Mouse (Mus musculus) midbrain, embryonic 12.5 days (tissue): ENCODE measurements around the gene Slc10a7. TPM values are rescaled to one million over a fixed set of nuclear protein-coding genes. Genes with fewer than 3 reads are reported as not detected.

Experiments
- ATAC-seq: fragments of 200-750 bp; cut with Nextera tagmentation; 2 replicates; pipeline ENCODE4 v1.8.0; 2017; ENCODE audit warnings: low read depth, moderate TSS enrichment, moderate library complexity; ENCODE audit not compliant: low FRiP score
- H3K27ac ChIP-seq: fragments of 300-500 bp; sonication (generic); replicated peaks from 2 replicates; pipeline ENCODE4 v1.5.1; 2016; ENCODE audit warnings: mild to moderate bottlenecking
- H3K27me3 ChIP-seq: fragments of 300-500 bp; sonication (generic); 2 replicates; pipeline ENCODE4 v1.6.1; 2016; ENCODE audit warnings: mild to moderate bottlenecking
- H3K36me3 ChIP-seq: fragments of 300-500 bp; sonication (generic); 2 replicates; pipeline ENCODE4 v1.6.1; 2016
- H3K4me1 ChIP-seq: fragments of 300-500 bp; sonication (generic); 2 replicates; pipeline ENCODE4 v1.6.1; 2016
- H3K4me2 ChIP-seq: fragments of 300-500 bp; sonication (generic); replicated peaks from 2 replicates; pipeline ENCODE4 v1.6.1; 2016; ENCODE audit warnings: mild to moderate bottlenecking, moderate library complexity
- H3K4me3 ChIP-seq: fragments of 300-500 bp; sonication (generic); 2 replicates; pipeline ENCODE4 v1.5.1; 2016; ENCODE audit warnings: mild to moderate bottlenecking
- H3K9ac ChIP-seq: fragments of 300-500 bp; sonication (generic); replicated peaks from 2 replicates; pipeline ENCODE4 v1.6.1; 2016; ENCODE audit warnings: mild to moderate bottlenecking, moderate library complexity
- H3K9me3 ChIP-seq: fragments of 300-500 bp; sonication (generic); 2 replicates; pipeline ENCODE4 v1.6.1; 2016; ENCODE audit warnings: mild to moderate bottlenecking
- WGBS: fragments of 180-500 bp; shearing (Covaris S2); methylation state at CpG from one replicate; pipeline ENCODE4 v1.1.7; 2016; 5-methylcytosine and 5-hydroxymethylcytosine counted together
- polyA plus RNA-seq: library from polyadenylated mRNA; unstranded; fragments of >200 nt; fragmentation: Nextera tagmentation; extraction: Ambion mirVana; gene quantifications from 2 replicates; pipeline ENCODE4 v1.2.1, GENCODE M21; 2016

Slc10a7 gene
- polyA plus RNA-seq, 1 experiment from 2014 or later: 15.9 TPM

GRCm38 (mm10) chr8:78651670-78652069 is 142.5 kb downstream of the Slc10a7 start:
- no peaks in the 10 kb centered on the region for H3K36me3 ChIP-seq
- WGBS: 88% methylated on average over 3 of the region's 3 CpGs

GRCm38 (mm10) chr8:78655351-78656045 is 146.4 kb downstream of the Slc10a7 start:
- no peak for ATAC-seq
- no peaks in the 10 kb centered on the region for H3K27me3 ChIP-seq
- no peaks in the 10 kb centered on the region for H3K36me3 ChIP-seq
- H3K9me3 ChIP-seq: no peaks in the 10 kb centered on the region
- H3K4me3 ChIP-seq: no peak overlapping the region
- WGBS: 17% methylated on average over 1 of the region's 1 CpGs
- no peak overlapping the region for H3K9ac ChIP-seq
- H3K4me1 ChIP-seq: no peaks in the 10 kb centered on the region
- no peak overlapping the region for H3K4me2 ChIP-seq
- no peak overlapping the region for H3K27ac ChIP-seq

More at GRCm38 (mm10) chr8:78651670-78652069, 142.5 kb downstream of the Slc10a7 start:
- Histone ChIP-seq H3K4me1 (no peaks in the 10 kb centered on the region), H3K4me3 (no peak overlapping the region), H3K9me3 (no peaks in the 10 kb centered on the region), H3K4me2 (no peak overlapping the region), H3K27ac (no peak overlapping the region), H3K9ac (no peak overlapping the region), H3K27me3 (no peaks in the 10 kb centered on the region)
- no peak for ATAC-seq

GRCm38 (mm10) chr8:78656700-78657370 is 147.7 kb downstream of the Slc10a7 start:
- ATAC-seq: no peak

GRCm38 (mm10) chr8:78658172-78658571 is 149.0 kb downstream of the Slc10a7 start:
- H3K27me3 ChIP-seq: no peaks in the 10 kb centered on the region
- no peak overlapping the region for H3K4me3 ChIP-seq
- WGBS: 80% methylated on average over 5 of the region's 5 CpGs
- no peaks in the 10 kb centered on the region for H3K4me1 ChIP-seq
- no peaks in the 10 kb centered on the region for H3K9me3 ChIP-seq
- H3K9ac ChIP-seq: no peak overlapping the region
- no peak overlapping the region for H3K4me2 ChIP-seq
- no peak for ATAC-seq
- no peaks in the 10 kb centered on the region for H3K36me3 ChIP-seq
- no peak overlapping the region for H3K27ac ChIP-seq

More at GRCm38 (mm10) chr8:78656700-78657370, 147.7 kb downstream of the Slc10a7 start:
- Histone ChIP-seq H3K9ac (no peak overlapping the region), H3K4me3 (no peak overlapping the region), H3K4me2 (no peak overlapping the region), H3K9me3 (no peaks in the 10 kb centered on the region), H3K27ac (no peak overlapping the region), H3K27me3 (no peaks in the 10 kb centered on the region), H3K4me1 (no peaks in the 10 kb centered on the region), H3K36me3 (no peaks in the 10 kb centered on the region)
- WGBS: 88% methylated on average over 10 of the region's 10 CpGs

GRCm38 (mm10) chr8:78659617-78660187 is 150.6 kb downstream of the Slc10a7 start:
- WGBS: 94% methylated on average over 3 of the region's 3 CpGs
- Histone ChIP-seq H3K36me3 (no peaks in the 10 kb centered on the region), H3K9ac (no peak overlapping the region), H3K27me3 (no peaks in the 10 kb centered on the region), H3K27ac (no peak overlapping the region), H3K4me2 (no peak overlapping the region), H3K4me1 (no peaks in the 10 kb centered on the region), H3K4me3 (no peak overlapping the region), H3K9me3 (no peaks in the 10 kb centered on the region)
- no peak for ATAC-seq

GRCm38 (mm10) chr8:78664306-78664940 is 155.3 kb downstream of the Slc10a7 start:
- WGBS: 95% methylated on average over 12 of the region's 12 CpGs
- no peak overlapping the region for H3K9ac ChIP-seq
- H3K27me3 ChIP-seq: no peaks in the 10 kb centered on the region
- no peak overlapping the region for H3K27ac ChIP-seq
- ATAC-seq: no peak
- H3K4me2 ChIP-seq: no peak overlapping the region
- no peaks in the 10 kb centered on the region for H3K4me1 ChIP-seq
- no peaks in the 10 kb centered on the region for H3K9me3 ChIP-seq
- H3K4me3 ChIP-seq: no peak overlapping the region
- H3K36me3 ChIP-seq: 0 out of 2 replicates have a peak, but pooled peaks cover 3% of the 10 kb centered on the region

GRCm38 (mm10) chr8:78667399-78667798 is 158.3 kb downstream of the Slc10a7 start:
- Histone ChIP-seq H3K27ac (no peak overlapping the region), H3K27me3 (no peaks in the 10 kb centered on the region), H3K4me1 (no peaks in the 10 kb centered on the region), H3K9ac (no peak overlapping the region), H3K4me2 (no peak overlapping the region), H3K9me3 (no peaks in the 10 kb centered on the region), H3K36me3 (0 out of 2 replicates have a peak, but pooled peaks cover 3% of the 10 kb centered on the region), H3K4me3 (no peak overlapping the region)
- ATAC-seq: no peak
- WGBS: 91% methylated on average over 5 of the region's 5 CpGs

- WGBS: 89% methylated on average over 5 of the region's 5 CpGs
- no peaks in the 10 kb centered on the region for H3K4me1 ChIP-seq
- H3K4me2 ChIP-seq: no peak overlapping the region
- ATAC-seq: no peak
- no peak overlapping the region for H3K27ac ChIP-seq
- no peaks in the 10 kb centered on the region for H3K27me3 ChIP-seq
- H3K9me3 ChIP-seq: no peaks in the 10 kb centered on the region
- no peak overlapping the region for H3K4me3 ChIP-seq
- H3K36me3 ChIP-seq: 0 out of 2 replicates have a peak, but pooled peaks cover 3% of the 10 kb centered on the region
- no peak overlapping the region for H3K9ac ChIP-seq
These were observed 159.1 kb downstream of the Slc10a7 start for GRCm38 (mm10) chr8:78668206-78668605.

- H3K4me2 ChIP-seq: no peak overlapping the region
These were observed 161.1 kb downstream of the Slc10a7 start for GRCm38 (mm10) chr8:78670241-78670640.

GRCm38 (mm10) chr8:78678541-78679219 is 169.5 kb downstream of the Slc10a7 start:
- H3K9ac ChIP-seq: no peak overlapping the region

More at GRCm38 (mm10) chr8:78670241-78670640, 161.1 kb downstream of the Slc10a7 start:
- H3K36me3 ChIP-seq: 0 out of 2 replicates have a peak, but pooled peaks cover 3% of the 10 kb centered on the region
- WGBS: 92% methylated on average over 7 of the region's 7 CpGs
- no peaks in the 10 kb centered on the region for H3K9me3 ChIP-seq
- no peaks in the 10 kb centered on the region for H3K4me1 ChIP-seq
- H3K9ac ChIP-seq: no peak overlapping the region
- no peak for ATAC-seq
- H3K27me3 ChIP-seq: no peaks in the 10 kb centered on the region
- H3K4me3 ChIP-seq: no peak overlapping the region
- no peak overlapping the region for H3K27ac ChIP-seq

GRCm38 (mm10) chr8:78690795-78691194 is 181.6 kb downstream of the Slc10a7 start:
- 41% methylated on average over 10 of the region's 10 CpGs for WGBS
- H3K27ac ChIP-seq: peak overlapping the region; percentile 70
- H3K4me2 ChIP-seq: peak overlapping the region; percentile 10; the same call in 1 of the 2 replicates
- no peaks in the 10 kb centered on the region for H3K36me3 ChIP-seq
- peaks cover 12% of the 10 kb centered on the region for H3K4me1 ChIP-seq
- H3K9ac ChIP-seq: no peak overlapping the region; the same call in 1 of the 2 replicates
- no peak overlapping the region for H3K4me3 ChIP-seq
- ATAC-seq: peak; percentile 91
- H3K9me3 ChIP-seq: no peaks in the 10 kb centered on the region
- H3K27me3 ChIP-seq: no peaks in the 10 kb centered on the region

More at GRCm38 (mm10) chr8:78678541-78679219, 169.5 kb downstream of the Slc10a7 start:
- Histone ChIP-seq H3K36me3 (peaks cover 9% of the 10 kb centered on the region), H3K27ac (no peak overlapping the region), H3K9me3 (peaks cover 4% of the 10 kb centered on the region; the same call in 1 of the 2 replicates), H3K4me1 (no peaks in the 10 kb centered on the region), H3K4me2 (no peak overlapping the region), H3K27me3 (no peaks in the 10 kb centered on the region), H3K4me3 (no peak overlapping the region)
- 84% methylated on average over 10 of the region's 10 CpGs for WGBS
- ATAC-seq: no peak
